In the genomic region with DNA sequence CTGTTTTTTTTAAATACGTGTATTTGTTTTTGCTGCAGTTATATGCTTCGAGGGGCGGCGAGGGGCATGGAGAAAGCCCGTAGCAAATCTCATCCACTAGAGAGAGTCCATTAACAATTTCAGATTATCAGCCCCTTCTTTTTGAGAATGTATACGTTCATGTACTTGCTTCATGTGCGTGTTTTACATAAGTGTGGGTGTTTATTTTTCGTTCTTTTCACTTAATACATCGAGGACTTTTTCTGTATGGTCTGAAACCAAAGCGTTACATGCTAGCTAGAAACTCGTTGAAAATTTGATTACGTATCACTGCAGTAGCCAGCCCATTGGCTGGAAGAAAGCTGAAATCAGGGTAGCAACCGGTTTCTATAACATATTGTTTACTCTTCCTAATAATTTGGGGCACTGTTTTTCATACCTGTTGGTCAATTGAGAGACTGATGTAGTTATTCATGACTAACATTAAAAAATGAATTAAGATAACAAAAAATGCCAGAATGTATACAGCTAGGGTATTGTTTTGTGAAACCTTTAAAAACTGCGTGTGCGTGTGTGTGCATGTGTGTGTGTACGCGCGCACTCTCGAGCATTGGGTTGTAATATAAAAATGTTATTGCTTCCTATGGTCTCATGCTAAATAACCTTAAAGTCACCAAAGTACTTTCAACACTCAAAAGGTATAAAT, we compare ENCODE assay signal across 10 mouse cellular contexts. TPM values are rescaled to one million over a fixed set of nuclear protein-coding genes. Genes with fewer than 3 reads are reported as not detected.
DNase-seq lines count a peak whose midpoint lies in the region; ATAC-seq lines count a peak whose summit lies in the region.
"Had no signal": no experiment of that assay in that cellular context is flagged by ENCODE, and none has a peak within 500 bp of the region (broad histone marks: within the 10 kb centered on the region; RNA-seq: fewer than 3 reads in every experiment).

No protein-coding gene starts in this region.

- H3K4me1 ChIP-seq in neural tube, embryonic 11.5 days (ENCODE audit: control insufficient read depth, insufficient read depth, low read length): no peaks in the 10 kb centered on the region
- peaks cover 11% of the 10 kb centered on the region for H3K4me1 ChIP-seq in limb, embryonic 15.5 days
- H3K4me1 ChIP-seq in stomach, embryonic 16.5 days (ENCODE audit: control insufficient read depth, insufficient read depth, low read length): no peaks in the 10 kb centered on the region; the same call in 1 of the 2 replicates

- peaks cover 71% of the 10 kb centered on the region for H3K27me3 ChIP-seq in neural tube, embryonic 11.5 days (ENCODE audit: control insufficient read depth, insufficient read depth, low read length)
- peaks cover 55% of the 10 kb centered on the region for H3K27me3 ChIP-seq in limb, embryonic 15.5 days
- peaks cover 25% of the 10 kb centered on the region for H3K27me3 ChIP-seq in stomach, embryonic 16.5 days (ENCODE audit: control insufficient read depth, insufficient read depth, low read length)

- H3K27ac ChIP-seq in neural tube, embryonic 11.5 days (ENCODE audit: low read depth, low read length): no peak overlapping the region
- no peak overlapping the region for H3K27ac ChIP-seq in limb, embryonic 15.5 days
- H3K27ac ChIP-seq in stomach, embryonic 16.5 days (ENCODE audit: low read length): no peak overlapping the region
- H3K27ac ChIP-seq: macrophage had no signal

- peak overlapping the region; percentile 72 for H3K9ac ChIP-seq in neural tube, embryonic 11.5 days (ENCODE audit: low read length)
- H3K9ac ChIP-seq in limb, embryonic 15.5 days: peak overlapping the region; percentile 58; the same call in 1 of the 2 replicates
- H3K9ac ChIP-seq in stomach, embryonic 16.5 days (ENCODE audit: low read length): peak overlapping the region; percentile 73

- WGBS in neural tube, embryonic 11.5 days: 7% methylated on average over 19 of the region's 19 CpGs
- WGBS in limb, embryonic 15.5 days: 13% methylated on average over 19 of the region's 19 CpGs
- 15% methylated on average over 19 of the region's 19 CpGs for WGBS in stomach, embryonic 16.5 days

- ATAC-seq in neural tube, embryonic 11.5 days (ENCODE audit: insufficient read depth, low FRiP score, low TSS enrichment): no peak
- no peak for ATAC-seq in limb, embryonic 15.5 days (ENCODE audit: insufficient number of reproducible peaks, low FRiP score, low TSS enrichment, low read depth)
- ATAC-seq in stomach, embryonic 16.5 days (ENCODE audit: insufficient read depth, low FRiP score): no peak
- ATAC-seq: activated CD4-positive, CD25-positive, alpha-beta regulatory T cell, adult 4 months had no signal

- peak; percentile 72 for DNase-seq in embryo, embryonic 10.5 days (ENCODE audit: low spot score)
- DNase-seq in embryo, embryonic 10 days (ENCODE audit: low spot score): no peak
- DNase-seq in neural tube, embryonic 11.5 days (ENCODE audit: low spot score): no peak
- no peak for DNase-seq in neural tube, embryonic 10.5 days (ENCODE audit: extremely low spot score, low spot score)
- DNase-seq in urinary bladder, adult 2 months (ENCODE audit: low spot score): no peak
- no peak for DNase-seq in adrenal gland, adult 8-10 months

- no peaks in the 10 kb centered on the region for H3K36me3 ChIP-seq in neural tube, embryonic 11.5 days (ENCODE audit: control insufficient read depth, insufficient read depth, low read length)
- H3K36me3 ChIP-seq in limb, embryonic 15.5 days: no peaks in the 10 kb centered on the region
- no peaks in the 10 kb centered on the region for H3K36me3 ChIP-seq in stomach, embryonic 16.5 days (ENCODE audit: control insufficient read depth, insufficient read depth, low read length)

- H3K4me2 ChIP-seq in neural tube, embryonic 11.5 days (ENCODE audit: low read depth): peak overlapping the region; percentile 49
- peak overlapping the region; percentile 59 for H3K4me2 ChIP-seq in limb, embryonic 15.5 days
- peak overlapping the region; percentile 64 for H3K4me2 ChIP-seq in stomach, embryonic 16.5 days (ENCODE audit: low read depth, low read length)

- H3K9me3 ChIP-seq in neural tube, embryonic 11.5 days (ENCODE audit: control insufficient read depth, low read length): no peaks in the 10 kb centered on the region
- H3K9me3 ChIP-seq in limb, embryonic 15.5 days: no peaks in the 10 kb centered on the region
- no peaks in the 10 kb centered on the region for H3K9me3 ChIP-seq in stomach, embryonic 16.5 days (replicated peaks; ENCODE audit: control insufficient read depth, low read length)

- H3K4me3 ChIP-seq in neural tube, embryonic 11.5 days (ENCODE audit: low read depth, low read length): peak overlapping the region; percentile 52
- H3K4me3 ChIP-seq in limb, embryonic 15.5 days: peak overlapping the region; percentile 60
- H3K4me3 ChIP-seq in stomach, embryonic 16.5 days (replicated peaks; ENCODE audit: low read length): peak overlapping the region; percentile 59

RNA-seq across cellular contexts. Expression of gene Zdbf2, which starts 1.1 kb away (rescaled TPM):
- polyA plus RNA-seq in neural tube, embryonic 11.5 days (2014; fragmentation: Nextera tagmentation; extraction: Ambion mirVana): 10.8 and 12.2 TPM in 2 replicates
- 13.0 and 19.3 TPM in 2 replicates for polyA plus RNA-seq in limb, embryonic 15.5 days (2015; fragmentation: Nextera tagmentation; extraction: Ambion mirVana)
- polyA plus RNA-seq in stomach, embryonic 16.5 days (2015; fragmentation: Nextera tagmentation; extraction: Ambion mirVana): 3.9 and 5.6 TPM in 2 replicates
- 0.23 and 0.31 TPM in 2 replicates for polyA plus RNA-seq in urinary bladder, adult 2 months (2012; rRNA removed)
- total RNA-seq in adrenal gland, adult 8-10 months (2022): 10 to 100 TPM in 2 of 4 experiments, 1 to 10 TPM in 2; 6.2 to 12.0 (median 9.7) TPM
- polyA plus RNA-seq: activated CD4-positive, CD25-positive, alpha-beta regulatory T cell, adult 4 months; macrophage had no signal

RNA-seq across cellular contexts. Expression of gene Gpr1, which starts 59.8 kb away (rescaled TPM):
- polyA plus RNA-seq in neural tube, embryonic 11.5 days (2014; fragmentation: Nextera tagmentation; extraction: Ambion mirVana): 0.41 and 0.45 TPM in 2 replicates
- 0.17 and 0.63 TPM in 2 replicates for polyA plus RNA-seq in limb, embryonic 15.5 days (2015; fragmentation: Nextera tagmentation; extraction: Ambion mirVana)
- 0.11 and 0.26 TPM in 2 replicates for polyA plus RNA-seq in stomach, embryonic 16.5 days (2015; fragmentation: Nextera tagmentation; extraction: Ambion mirVana)
- 2.8 and 2.9 TPM in 2 replicates for polyA plus RNA-seq in urinary bladder, adult 2 months (2012; rRNA removed)
- total RNA-seq in adrenal gland, adult 8-10 months (2022): under 1 TPM in 3 of 4 experiments, not detected in 1; 0.23 to 0.42 (median 0.38) TPM
- polyA plus RNA-seq: macrophage had no signal
